Mouse (Mus musculus) intestine, postnatal 0 days (tissue): Measurements from ENCODE around the gene Cd96. TPM values are rescaled to one million over a fixed set of nuclear protein-coding genes. Genes with fewer than 3 reads are reported as not detected.

Source experiments
- ATAC-seq: fragments of 200-750 bp; cut with Nextera tagmentation; 2 replicates; pipeline ENCODE4 v1.8.0; 2017; ENCODE audit warnings: mild to moderate bottlenecking, moderate TSS enrichment, moderate library complexity
- H3K27ac ChIP-seq: fragments of 300-500 bp; sonication (generic); 2 replicates; pipeline ENCODE4 v1.5.1; 2014; ENCODE audit warnings: mild to moderate bottlenecking, low read depth, low read length, moderate library complexity
- H3K27me3 ChIP-seq: fragments of 300-500 bp; sonication (generic); replicated peaks from 2 replicates; pipeline ENCODE4 v1.6.1; 2014; ENCODE audit warnings: low read length, mixed read lengths; ENCODE audit not compliant: control insufficient read depth, insufficient read depth
- H3K36me3 ChIP-seq: fragments of 300-500 bp; sonication (generic); 2 replicates; pipeline ENCODE4 v1.6.1; 2014; ENCODE audit warnings: mild to moderate bottlenecking, moderate library complexity; ENCODE audit not compliant: control insufficient read depth, insufficient read depth
- H3K4me1 ChIP-seq: fragments of 300-500 bp; sonication (generic); replicated peaks from 2 replicates; pipeline ENCODE4 v1.6.1; 2014; ENCODE audit warnings: antibody characterized with exemption, low read length, mixed read lengths; ENCODE audit not compliant: control insufficient read depth, insufficient read depth
- H3K4me2 ChIP-seq: fragments of 300-500 bp; sonication (generic); replicated peaks from 2 replicates; pipeline ENCODE4 v1.6.1; 2014; ENCODE audit warnings: low read depth, mild to moderate bottlenecking, moderate library complexity
- H3K4me3 ChIP-seq: fragments of 300-500 bp; sonication (generic); 2 replicates; pipeline ENCODE4 v1.5.1; 2014; ENCODE audit warnings: low read depth, low read length
- H3K9ac ChIP-seq: fragments of 300-500 bp; sonication (generic); 2 replicates; pipeline ENCODE4 v1.6.1; 2014; ENCODE audit warnings: mild to moderate bottlenecking, low read depth, low read length
- H3K9me3 ChIP-seq: fragments of 300-500 bp; sonication (generic); 2 replicates; pipeline ENCODE4 v1.6.1; 2016; ENCODE audit warnings: mixed run types; ENCODE audit not compliant: control insufficient read depth
- CTCF ChIP-seq: sonication (generic); IDR thresholded peaks from 2 replicates; pipeline ENCODE4 v1.5.1; 2016; ENCODE audit warnings: low read depth, mild to moderate bottlenecking, control low read depth, antibody characterized with exemption, moderate library complexity
- WGBS: fragments of 180-500 bp; shearing (Covaris S2); extraction: QIAGEN DNeasy Blood & Tissue Kit; methylation state at CpG from one replicate; pipeline ENCODE4 v1.1.7; 2014; 5-methylcytosine and 5-hydroxymethylcytosine counted together
- polyA plus RNA-seq: library from polyadenylated mRNA; unstranded; fragments of >200 nt; fragmentation: Nextera tagmentation; extraction: Ambion mirVana; gene quantifications from 2 replicates; pipeline ENCODE4 v1.2.1, GENCODE M21; 2015

Cd96 gene
- polyA plus RNA-seq, 1 experiment from 2014 or later: 0.17 TPM

- Histone ChIP-seq H3K9ac (no peak overlapping the region), H3K27me3 (no peaks in the 10 kb centered on the region), H3K9me3 (no peaks in the 10 kb centered on the region), H3K27ac (no peak overlapping the region), H3K4me2 (no peak overlapping the region), H3K4me1 (no peaks in the 10 kb centered on the region), H3K4me3 (no peak overlapping the region), H3K36me3 (no peaks in the 10 kb centered on the region)
- no peak for ATAC-seq
- TF ChIP-seq CTCF: no peak
- WGBS: 72% methylated on average over 4 of the region's 4 CpGs
These were observed 12.6 kb downstream of the Cd96 start for GRCm38 (mm10) chr16:46107431-46107830.

- 76% methylated on average over 9 of the region's 9 CpGs for WGBS
- H3K27me3 ChIP-seq: no peaks in the 10 kb centered on the region
- no peak overlapping the region for H3K27ac ChIP-seq
- H3K36me3 ChIP-seq: no peaks in the 10 kb centered on the region
- TF ChIP-seq CTCF: no peak
- H3K4me2 ChIP-seq: no peak overlapping the region
- no peak overlapping the region for H3K9ac ChIP-seq
- no peak overlapping the region for H3K4me3 ChIP-seq
- H3K9me3 ChIP-seq: no peaks in the 10 kb centered on the region
- no peaks in the 10 kb centered on the region for H3K4me1 ChIP-seq
- ATAC-seq: no peak
These were observed 15.6 kb downstream of the Cd96 start for GRCm38 (mm10) chr16:46104491-46104890.

GRCm38 (mm10) chr16:46101748-46102147, 18.3 kb downstream of the Cd96 start:
- H3K27ac ChIP-seq: no peak overlapping the region
- 55% methylated on average over 2 of the region's 2 CpGs for WGBS
- H3K36me3 ChIP-seq: no peaks in the 10 kb centered on the region
- no peak overlapping the region for H3K9ac ChIP-seq
- no peak for TF ChIP-seq CTCF
- H3K27me3 ChIP-seq: no peaks in the 10 kb centered on the region
- H3K4me1 ChIP-seq: no peaks in the 10 kb centered on the region
- no peak for ATAC-seq
- no peaks in the 10 kb centered on the region for H3K9me3 ChIP-seq
- H3K4me3 ChIP-seq: no peak overlapping the region
- H3K4me2 ChIP-seq: no peak overlapping the region

- 46% methylated on average over 2 of the region's 2 CpGs for WGBS
- no peak for ATAC-seq
- H3K4me2 ChIP-seq: no peak overlapping the region
- no peaks in the 10 kb centered on the region for H3K9me3 ChIP-seq
- no peak overlapping the region for H3K4me3 ChIP-seq
- H3K27me3 ChIP-seq: no peaks in the 10 kb centered on the region
- H3K9ac ChIP-seq: no peak overlapping the region
- H3K36me3 ChIP-seq: no peaks in the 10 kb centered on the region
- H3K4me1 ChIP-seq: no peaks in the 10 kb centered on the region
- H3K27ac ChIP-seq: no peak overlapping the region
- TF ChIP-seq CTCF: peak; percentile 58
These were observed 19.8 kb downstream of the Cd96 start for GRCm38 (mm10) chr16:46100286-46100685.

GRCm38 (mm10) chr16:46097421-46097820, 22.6 kb downstream of the Cd96 start:
- H3K36me3 ChIP-seq: no peaks in the 10 kb centered on the region
- 57% methylated on average over 9 of the region's 9 CpGs for WGBS
- H3K9ac ChIP-seq: no peak overlapping the region
- no peak for ATAC-seq
- no peaks in the 10 kb centered on the region for H3K9me3 ChIP-seq
- H3K27ac ChIP-seq: no peak overlapping the region
- no peak overlapping the region for H3K4me3 ChIP-seq
- H3K4me2 ChIP-seq: no peak overlapping the region
- H3K27me3 ChIP-seq: no peaks in the 10 kb centered on the region
- TF ChIP-seq CTCF: no peak
- no peaks in the 10 kb centered on the region for H3K4me1 ChIP-seq

GRCm38 (mm10) chr16:46094478-46094877, 25.6 kb downstream of the Cd96 start:
- no peak for TF ChIP-seq CTCF
- H3K9me3 ChIP-seq: no peaks in the 10 kb centered on the region
- no peak overlapping the region for H3K4me2 ChIP-seq
- H3K27me3 ChIP-seq: no peaks in the 10 kb centered on the region
- ATAC-seq: no peak
- H3K9ac ChIP-seq: no peak overlapping the region
- no peak overlapping the region for H3K27ac ChIP-seq
- WGBS: 70% methylated on average over 2 of the region's 2 CpGs
- no peaks in the 10 kb centered on the region for H3K4me1 ChIP-seq
- H3K36me3 ChIP-seq: no peaks in the 10 kb centered on the region
- no peak overlapping the region for H3K4me3 ChIP-seq

- Histone ChIP-seq H3K4me3 (no peak overlapping the region), H3K36me3 (no peaks in the 10 kb centered on the region), H3K27me3 (no peaks in the 10 kb centered on the region), H3K4me1 (no peaks in the 10 kb centered on the region), H3K9me3 (no peaks in the 10 kb centered on the region), H3K27ac (no peak overlapping the region), H3K4me2 (no peak overlapping the region), H3K9ac (no peak overlapping the region)
- WGBS: 78% methylated on average over 2 of the region's 2 CpGs
- no peak for TF ChIP-seq CTCF
- ATAC-seq: no peak
These were observed 27.1 kb downstream of the Cd96 start for GRCm38 (mm10) chr16:46092935-46093334.
